Mouse (Mus musculus) cerebellum, adult 11-12 months (tissue): ENCODE results near the gene Izumo1.
A peak's percentile ranks its signal among the peaks of the same experiment; 100 is the strongest.

Source experiments
- DNase-seq: peaks from one replicate; pipeline ENCODE4 v3.0.0; 2022

Izumo1 gene

GRCm38 (mm10) chr7:45621443-45621842 lies at the start of gene Izumo1:
Izumo1 (plus strand) TSS chr7:45621811.
- no peak for DNase-seq

GRCm38 (mm10) chr7:45571966-45572365 lies 49.6 kb upstream of the Izumo1 start:
- DNase-seq, result no peak

- no peak for DNase-seq
Measured at GRCm38 (mm10) chr7:45573954-45574353, 47.7 kb upstream of the Izumo1 start.

- DNase-seq, result no peak
Measured at GRCm38 (mm10) chr7:45574472-45575379, 46.9 kb upstream of the Izumo1 start.

- no peak for DNase-seq
Measured at GRCm38 (mm10) chr7:45585923-45586322, 35.7 kb upstream of the Izumo1 start.

- peak; percentile 55 for DNase-seq
Measured at GRCm38 (mm10) chr7:45587631-45588592, 33.7 kb upstream of the Izumo1 start.

GRCm38 (mm10) chr7:45589173-45589572 lies 32.4 kb upstream of the Izumo1 start:
- peak; percentile 98 for DNase-seq

GRCm38 (mm10) chr7:45589898-45590297 lies 31.7 kb upstream of the Izumo1 start:
- peak; percentile 29 for DNase-seq

- DNase-seq, result no peak
Measured at GRCm38 (mm10) chr7:45590874-45591273, 30.7 kb upstream of the Izumo1 start.

- no peak for DNase-seq
Measured at GRCm38 (mm10) chr7:45591880-45592279, 29.7 kb upstream of the Izumo1 start.

GRCm38 (mm10) chr7:45593118-45593815 lies 28.3 kb upstream of the Izumo1 start:
- peak; percentile 59 for DNase-seq

- no peak for DNase-seq
Measured at GRCm38 (mm10) chr7:45595176-45595575, 26.4 kb upstream of the Izumo1 start.

GRCm38 (mm10) chr7:45596107-45596506 lies 25.5 kb upstream of the Izumo1 start:
- no peak for DNase-seq

- DNase-seq, result no peak
Measured at GRCm38 (mm10) chr7:45597013-45597412, 24.6 kb upstream of the Izumo1 start.

GRCm38 (mm10) chr7:45597527-45597926 lies 24.1 kb upstream of the Izumo1 start:
- no peak for DNase-seq

GRCm38 (mm10) chr7:45598960-45599879 lies 22.4 kb upstream of the Izumo1 start:
- no peak for DNase-seq

GRCm38 (mm10) chr7:45605704-45606289 lies 15.8 kb upstream of the Izumo1 start:
- no peak for DNase-seq

GRCm38 (mm10) chr7:45609511-45609910 lies 12.1 kb upstream of the Izumo1 start:
- DNase-seq, result no peak

GRCm38 (mm10) chr7:45616277-45616676 lies 5.3 kb upstream of the Izumo1 start:
- no peak for DNase-seq

GRCm38 (mm10) chr7:45617042-45617695 lies 4.4 kb upstream of the Izumo1 start, which contains the start of gene Fut1:
Fut1 (plus strand) TSS chr7:45617289.
- DNase-seq, result no peak

- DNase-seq, result no peak
Measured at GRCm38 (mm10) chr7:45618316-45618715, 3.3 kb upstream of the Izumo1 start.
